Mouse (Mus musculus) telencephalon, adult 2 months (tissue): ENCODE results near the gene Plekhh1.

Source experiments
- DNase-seq: peaks from one replicate; pipeline ENCODE4 v3.0.0-alpha.2; 2011; ENCODE audit warnings: low read depth, low spot score

Plekhh1 gene

DNA sequence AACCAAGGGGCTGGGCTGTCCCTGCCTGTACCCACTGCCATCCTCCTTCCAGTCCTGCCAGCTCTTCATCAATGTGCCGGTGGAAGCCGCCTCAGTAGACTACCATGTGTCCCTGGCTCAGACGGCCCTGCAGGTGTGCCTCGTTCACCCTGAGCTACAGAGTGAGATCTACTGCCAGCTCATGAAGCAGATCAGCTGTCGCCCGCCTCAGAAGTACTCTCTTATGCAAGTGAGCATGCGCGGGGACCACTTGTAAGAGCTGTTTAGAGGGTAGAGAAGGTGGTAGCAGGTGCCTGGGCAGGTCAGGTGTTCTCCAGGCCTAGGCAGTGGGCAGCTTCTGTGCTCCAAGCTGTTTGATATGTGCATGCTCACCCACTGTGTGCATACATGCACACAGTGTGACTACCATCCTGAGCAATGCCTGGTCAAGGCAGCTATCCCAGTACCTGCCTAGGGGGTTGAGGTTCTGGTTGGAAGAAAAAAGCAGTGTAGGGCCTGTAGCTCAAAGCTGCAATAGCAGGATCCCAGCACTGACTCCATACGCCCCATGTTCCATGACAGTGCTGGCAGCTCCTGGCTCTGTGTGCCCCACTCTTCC lies 41.9 kb downstream of the Plekhh1 start:
- no peak for DNase-seq

- DNase-seq = no peak
Measured at GRCm38 (mm10) chr12:79072576-79072975, 43.6 kb downstream of the Plekhh1 start.

DNA sequence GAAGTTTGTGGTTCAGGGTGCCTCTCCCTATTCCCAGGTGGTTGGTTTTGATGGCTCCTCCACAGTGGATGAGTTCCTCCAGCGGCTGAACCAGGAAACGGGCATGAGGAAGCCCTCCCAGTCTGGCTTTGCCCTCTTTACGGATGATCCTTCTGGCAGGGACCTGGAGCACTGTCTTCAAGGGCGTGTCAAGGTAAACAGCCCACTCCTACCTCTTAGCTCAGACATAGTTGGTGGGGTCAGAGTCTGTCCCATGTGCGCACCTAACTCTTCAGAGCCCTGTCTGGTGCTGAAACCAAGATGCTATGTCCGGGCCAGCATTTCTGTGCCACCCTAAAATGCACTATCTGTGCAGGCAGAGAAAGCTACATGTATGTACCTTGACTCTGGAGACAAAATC lies 44.4 kb downstream of the Plekhh1 start:
- no peak for DNase-seq

DNA sequence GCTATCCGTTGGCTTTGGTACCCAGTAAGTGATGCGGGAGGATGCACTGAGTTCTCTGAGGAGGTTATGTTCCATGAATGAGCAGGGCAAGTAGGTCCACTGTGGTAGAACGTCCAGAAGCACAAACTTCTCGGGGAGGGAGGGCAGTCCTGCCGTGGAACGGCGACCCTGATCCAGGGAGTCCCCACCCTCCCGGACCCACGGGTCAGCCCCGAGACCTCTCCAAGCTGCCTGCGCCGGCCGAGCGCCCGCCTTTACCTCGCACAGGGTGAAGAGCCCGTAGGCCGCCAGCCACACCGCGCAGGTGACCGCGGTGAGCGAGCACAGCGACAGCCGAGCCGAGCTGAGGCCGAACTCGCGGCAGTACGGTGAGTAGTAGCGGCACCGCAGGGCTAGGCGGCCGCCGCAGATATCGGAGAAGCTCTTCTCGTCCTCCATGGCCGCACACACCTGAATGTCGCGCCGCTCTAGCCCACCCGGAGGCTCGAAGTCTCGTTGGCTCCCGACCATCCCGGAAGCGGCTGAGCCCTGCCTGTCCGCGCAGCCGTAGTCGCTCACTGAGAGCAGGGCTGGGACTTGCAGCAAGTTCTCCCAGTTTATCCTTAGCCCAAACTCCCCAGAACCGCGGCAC lies 60.3 kb downstream of the Plekhh1 start, which contains the start of gene Pigh:
Gene Pigh (minus strand): TSS at position 470 of the 631 bp plus-strand sequence.
- DNase-seq = peak; percentile 87

GRCm38 (mm10) chr12:79092569-79092968 lies 63.6 kb downstream of the Plekhh1 start:
- DNase-seq = no peak

GRCm38 (mm10) chr12:79097106-79097752 lies 68.3 kb downstream of the Plekhh1 start:
- no peak for DNase-seq

GRCm38 (mm10) chr12:79103773-79104172 lies 74.8 kb downstream of the Plekhh1 start:
- DNase-seq = no peak

GRCm38 (mm10) chr12:79104544-79104943 lies 75.6 kb downstream of the Plekhh1 start:
- DNase-seq = no peak

- DNase-seq = no peak
Measured at GRCm38 (mm10) chr12:79105312-79105711, 76.3 kb downstream of the Plekhh1 start.

- no peak for DNase-seq
Measured at GRCm38 (mm10) chr12:79118991-79119390, 90.0 kb downstream of the Plekhh1 start.

DNA sequence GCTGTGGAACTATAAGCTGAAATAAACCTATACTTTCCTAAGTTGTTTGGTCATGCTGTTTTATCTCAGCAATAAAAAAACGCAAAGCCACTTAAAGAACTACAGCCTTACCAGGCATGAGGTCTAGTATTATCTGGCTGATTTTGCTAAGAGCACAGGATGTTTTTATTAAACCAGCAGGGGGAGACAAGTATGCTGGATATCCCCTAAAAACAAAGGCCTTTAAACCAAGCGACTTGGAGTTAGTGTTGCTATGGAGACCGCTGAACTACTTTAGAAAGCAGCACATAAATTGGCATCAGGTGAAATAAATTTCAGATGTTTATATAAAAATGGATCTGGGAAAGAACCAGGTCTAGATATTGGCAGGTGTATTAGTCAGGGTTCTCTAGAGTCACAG lies 93.9 kb downstream of the Plekhh1 start:
- peak; percentile 48 for DNase-seq

- no peak for DNase-seq
Measured at GRCm38 (mm10) chr12:79130299-79131177, 101.6 kb downstream of the Plekhh1 start, which contains the start of gene Arg2. Gene Arg2, plus strand, starts transcription at chr12:79130777.
